8 mouse cellular contexts compared by ENCODE assay signal in the genomic region with DNA sequence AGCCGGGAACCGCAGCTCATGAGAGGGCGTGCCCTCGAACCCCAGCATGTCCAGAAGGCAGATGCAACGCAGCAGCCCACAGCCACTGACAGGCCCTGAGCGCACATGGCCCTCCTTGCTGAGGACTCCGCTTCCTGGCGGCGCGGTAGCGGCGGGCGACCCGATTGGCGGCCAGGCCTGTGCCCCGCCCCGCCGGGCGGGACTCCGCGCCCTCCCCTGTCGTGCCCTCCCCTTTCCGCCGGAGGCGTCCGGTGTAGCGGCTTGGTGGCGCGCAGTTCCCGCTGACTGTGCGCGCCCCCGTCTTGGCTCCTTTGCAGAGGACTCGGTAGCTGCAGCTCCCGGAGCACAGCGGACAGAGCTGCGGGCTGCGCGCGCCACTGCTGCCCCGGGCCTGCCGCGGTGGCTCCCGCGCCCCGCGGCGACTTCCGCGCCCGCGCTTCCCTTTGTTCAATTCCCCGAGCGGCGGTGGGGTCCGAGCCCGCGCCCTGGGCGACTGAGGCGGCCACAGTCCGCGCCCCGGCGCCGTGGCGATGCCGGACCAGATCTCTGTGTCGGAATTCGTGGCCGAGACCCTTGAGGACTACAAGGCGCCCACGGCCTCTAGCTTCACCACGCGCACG.
DNase-seq lines count a peak whose midpoint lies in the region; ATAC-seq lines count a peak whose summit lies in the region.
"Not testable (repeated sequence)": the region's sequence is repeated elsewhere in the genome, so short reads cannot be mapped to it uniquely, and the experiment has no call there.

No protein-coding gene starts in this region.

- H3K36me3 ChIP-seq in forebrain, embryonic 13.5 days (ENCODE audit: poor library complexity, severe bottlenecking); heart, embryonic 15.5 days; kidney, embryonic 15.5 days; limb, embryonic 11.5 days (ENCODE audit: control insufficient read depth, insufficient read depth, low read length); midbrain, embryonic 10.5 days: not testable (repeated sequence)

- 12% methylated on average over 55 of the region's 75 CpGs for WGBS in forebrain, embryonic 13.5 days
- 5% methylated on average over 67 of the region's 75 CpGs for WGBS in heart, embryonic 15.5 days
- 7% methylated on average over 61 of the region's 75 CpGs for WGBS in kidney, embryonic 15.5 days
- WGBS in limb, embryonic 11.5 days, result 2% methylated on average over 35 of the region's 75 CpGs
- WGBS in midbrain, embryonic 10.5 days, result 10% methylated on average over 54 of the region's 75 CpGs

- H3K27me3 ChIP-seq in forebrain, embryonic 13.5 days; heart, embryonic 15.5 days; kidney, embryonic 15.5 days; limb, embryonic 11.5 days (ENCODE audit: control insufficient read depth, insufficient read depth, low read length); midbrain, embryonic 10.5 days (ENCODE audit: low read depth, poor library complexity, severe bottlenecking): not testable (repeated sequence)

- H3K4me1 ChIP-seq in forebrain, embryonic 13.5 days; heart, embryonic 15.5 days (replicated peaks); kidney, embryonic 15.5 days; limb, embryonic 11.5 days (ENCODE audit: control insufficient read depth, insufficient read depth, low read length); midbrain, embryonic 10.5 days: not testable (repeated sequence)

- peak overlapping the region; percentile 32 for H3K4me2 ChIP-seq in forebrain, embryonic 13.5 days
- peak overlapping the region; percentile 54 for H3K4me2 ChIP-seq in heart, embryonic 15.5 days
- H3K4me2 ChIP-seq in kidney, embryonic 15.5 days, result peak overlapping the region; percentile 55
- H3K4me2 ChIP-seq in limb, embryonic 11.5 days (ENCODE audit: low read depth, severe bottlenecking), result peak overlapping the region; percentile 28; the same call in 1 of the 2 replicates

- not testable (repeated sequence) for ATAC-seq in forebrain, embryonic 13.5 days; limb, embryonic 11.5 days (ENCODE audit: insufficient number of reproducible peaks, low FRiP score, low TSS enrichment, low read depth)
- ATAC-seq in heart, embryonic 15.5 days (replicated peaks; ENCODE audit: insufficient number of reproducible peaks, insufficient read depth, low FRiP score, low read depth), result 0 out of 2 replicates have a peak, but pooled peaks have one; percentile 64
- peak; percentile 86 for ATAC-seq in kidney, embryonic 15.5 days (replicated peaks; ENCODE audit: low FRiP score)

- H3K9ac ChIP-seq in forebrain, embryonic 13.5 days; heart, embryonic 15.5 days: not testable (repeated sequence)
- H3K9ac ChIP-seq in kidney, embryonic 15.5 days, result peak overlapping the region; percentile 36
- peak overlapping the region; percentile 34; the same call in 1 of the 2 replicates for H3K9ac ChIP-seq in limb, embryonic 11.5 days (ENCODE audit: low read length)

- H3K27ac ChIP-seq in forebrain, embryonic 13.5 days; heart, embryonic 15.5 days; kidney, embryonic 15.5 days; limb, embryonic 11.5 days (replicated peaks; ENCODE audit: low read depth, low read length); midbrain, embryonic 10.5 days (replicated peaks): not testable (repeated sequence)

- H3K9me3 ChIP-seq in forebrain, embryonic 13.5 days (replicated peaks); heart, embryonic 15.5 days (replicated peaks); kidney, embryonic 15.5 days (replicated peaks); limb, embryonic 11.5 days (ENCODE audit: control insufficient read depth, low read length): not testable (repeated sequence)
- H3K9me3 ChIP-seq in midbrain, embryonic 10.5 days (replicated peaks), result peaks cover 34% of the 10 kb centered on the region

- DNase-seq in brain, adult 2 months (ENCODE audit: low read depth, low spot score), result peak; percentile 39
- peak; percentile 69 for DNase-seq in limb, embryonic 11.5 days (ENCODE audit: low spot score)
- peak; percentile 62 for DNase-seq in midbrain, embryonic 10.5 days (ENCODE audit: low spot score)
- DNase-seq in skeletal muscle tissue, adult 2 months (ENCODE audit: low read depth, low spot score), result peak; percentile 0
- peak; percentile 55 for DNase-seq in urinary bladder, postnatal 25 days (ENCODE audit: low spot score)

- H3K4me3 ChIP-seq in forebrain, embryonic 13.5 days, result peak overlapping the region; percentile 35
- peak overlapping the region; percentile 50 for H3K4me3 ChIP-seq in heart, embryonic 15.5 days
- peak overlapping the region; percentile 54 for H3K4me3 ChIP-seq in kidney, embryonic 15.5 days (replicated peaks)
- H3K4me3 ChIP-seq in limb, embryonic 11.5 days (ENCODE audit: low read depth, low read length), result peak overlapping the region; percentile 32
- H3K4me3 ChIP-seq in midbrain, embryonic 10.5 days, result peak overlapping the region; percentile 51

Comparison
In these comparisons a context has a peak if more than half of its experiments do, and no peak if none do; other contexts are left out.
1. DNase-seq: peak in every context shown above with its lines; median percentile 69 in limb, embryonic 11.5 days; 62 in midbrain, embryonic 10.5 days; 55 in urinary bladder, postnatal 25 days; 39 in brain, adult 2 months; 0 in skeletal muscle tissue, adult 2 months.